Mouse (Mus musculus): ENCODE data around the gene BC049730.
"Not testable (repeated sequence)": the region's sequence is repeated elsewhere in the genome, so short reads cannot be mapped to it uniquely, and the experiment has no call there.

Gene BC049730

DNA sequence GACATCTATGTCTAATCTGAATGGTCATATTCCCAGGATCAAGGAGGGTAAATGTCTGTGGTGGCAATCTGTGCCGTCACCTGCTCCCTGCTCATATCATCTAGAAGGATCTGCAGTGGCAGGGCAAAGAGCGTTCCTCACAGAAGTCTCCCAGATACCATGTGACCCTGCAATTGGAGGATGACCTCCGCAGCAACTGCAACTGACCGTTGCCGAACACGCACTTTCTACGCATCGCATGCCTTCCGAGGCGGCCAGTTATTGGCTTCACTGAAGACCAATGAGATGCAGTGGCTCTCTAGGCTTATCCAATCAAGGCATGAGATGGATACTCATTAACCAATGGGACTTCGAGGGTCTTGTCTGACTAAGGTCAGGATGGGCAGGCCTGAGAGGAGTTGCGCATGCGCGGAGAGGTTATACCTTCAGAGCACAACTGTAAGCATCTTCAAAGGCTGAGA is at the start of gene BC049730:
BC049730 (plus strand) TSS at position 411 of the 461 bp plus-strand sequence.
- no peak for DNase-seq (ENCODE audit: low spot score in 2 of 2)

- DNase-seq (ENCODE audit: low spot score in 2 of 2) = no peak
Measured at GRCm38 (mm10) chr7:24659737-24660357, 49.2 kb upstream of the BC049730 start.

DNA sequence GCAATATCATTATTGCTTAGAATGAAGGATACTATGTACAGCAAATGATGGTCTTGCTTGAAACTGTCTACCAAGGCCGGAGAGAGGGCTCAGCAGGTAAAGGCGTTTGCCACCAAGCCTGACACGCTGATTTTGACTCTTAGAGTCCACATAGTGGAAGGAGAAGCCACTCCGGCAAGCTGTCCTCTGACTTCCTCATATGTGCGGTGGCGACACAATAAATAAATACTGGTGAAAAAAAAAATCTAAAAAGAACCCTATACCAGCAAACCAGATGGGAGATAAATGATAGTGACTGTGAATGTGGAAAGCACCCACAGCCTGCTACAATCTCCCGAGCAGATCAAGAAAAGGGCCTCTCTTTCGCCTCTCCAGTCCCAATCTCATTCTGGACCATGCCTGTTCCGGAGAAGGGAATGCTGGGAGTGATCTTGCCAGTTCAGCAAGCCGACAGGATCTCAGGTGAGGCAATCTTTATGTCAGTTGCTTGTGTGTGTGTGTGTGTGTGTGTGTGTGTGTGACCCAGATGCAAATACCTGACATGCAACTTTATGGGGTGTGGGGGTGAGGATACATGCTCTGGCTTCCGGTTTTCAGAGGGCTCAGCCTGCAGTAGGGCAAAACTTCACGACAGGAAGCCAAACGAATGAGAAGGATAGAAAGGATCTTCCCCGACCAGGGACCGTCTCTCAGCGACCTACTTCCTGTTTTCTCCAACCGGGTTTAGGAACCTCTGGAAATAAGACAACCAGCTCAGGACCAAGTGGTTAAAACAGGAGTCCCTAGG is 47.7 kb upstream of the BC049730 start:
- DNase-seq (ENCODE audit: low spot score in 2 of 2) = no peak

- DNase-seq (ENCODE audit: low spot score in 2 of 2) = peak; percentile 21 to 36
Measured at GRCm38 (mm10) chr7:24662575-24662974, 46.5 kb upstream of the BC049730 start.

- DNase-seq (ENCODE audit: low spot score in 2 of 2) = no peak
Measured at GRCm38 (mm10) chr7:24664301-24664700, 44.7 kb upstream of the BC049730 start.

- DNase-seq (ENCODE audit: low spot score in 2 of 2) = no peak
Measured at GRCm38 (mm10) chr7:24664959-24665358, 44.1 kb upstream of the BC049730 start.

- DNase-seq (ENCODE audit: low spot score in 2 of 2) = no peak
Measured at GRCm38 (mm10) chr7:24671944-24672439, 37.0 kb upstream of the BC049730 start.

DNA sequence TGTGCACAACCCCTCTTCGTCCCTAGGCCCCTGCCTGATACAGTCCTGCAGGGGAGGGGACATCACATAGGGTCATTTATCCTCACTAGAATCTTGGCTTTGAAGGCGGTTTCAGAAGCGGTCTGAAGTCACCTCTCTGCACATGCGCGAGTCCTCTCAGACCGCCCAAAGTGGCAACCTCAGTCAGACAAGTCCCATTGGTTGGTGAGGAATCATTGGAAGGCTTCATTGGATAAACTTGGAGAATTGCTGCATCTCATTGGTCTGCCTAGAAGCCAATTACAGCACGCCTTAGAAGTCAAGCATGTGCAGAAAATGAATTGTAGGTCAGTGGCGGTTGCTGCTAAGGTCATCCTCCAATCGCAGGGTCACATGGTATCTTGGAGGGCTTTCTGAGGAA is 32.5 kb upstream of the BC049730 start, which contains the start of gene Tex101:
Tex101 (minus strand) TSS at position 101 of the 400 bp plus-strand sequence.
- no peak for DNase-seq (ENCODE audit: low spot score in 2 of 2)

DNA sequence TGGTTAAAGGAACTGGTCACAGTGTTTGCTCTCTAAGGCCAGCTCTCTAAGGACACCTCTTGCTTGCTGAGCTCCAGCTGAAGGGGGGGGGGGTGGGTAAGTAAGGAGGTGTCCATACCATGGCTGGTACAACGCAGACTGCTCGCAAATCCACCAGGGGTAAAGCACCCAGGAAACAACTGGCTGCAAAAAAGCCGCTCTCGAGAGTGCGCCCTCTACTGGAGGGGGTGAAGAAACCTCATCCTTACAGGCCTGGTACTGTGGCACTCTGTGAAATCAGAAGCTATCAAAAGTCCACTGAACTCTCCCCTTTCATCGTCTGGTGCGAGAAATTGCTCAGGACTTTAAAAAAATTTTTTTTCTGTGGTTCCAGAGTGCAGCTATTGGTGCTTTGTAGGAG is 24.9 kb upstream of the BC049730 start:
- DNase-seq (ENCODE audit: low spot score in 2 of 2) = not testable (repeated sequence)

DNA sequence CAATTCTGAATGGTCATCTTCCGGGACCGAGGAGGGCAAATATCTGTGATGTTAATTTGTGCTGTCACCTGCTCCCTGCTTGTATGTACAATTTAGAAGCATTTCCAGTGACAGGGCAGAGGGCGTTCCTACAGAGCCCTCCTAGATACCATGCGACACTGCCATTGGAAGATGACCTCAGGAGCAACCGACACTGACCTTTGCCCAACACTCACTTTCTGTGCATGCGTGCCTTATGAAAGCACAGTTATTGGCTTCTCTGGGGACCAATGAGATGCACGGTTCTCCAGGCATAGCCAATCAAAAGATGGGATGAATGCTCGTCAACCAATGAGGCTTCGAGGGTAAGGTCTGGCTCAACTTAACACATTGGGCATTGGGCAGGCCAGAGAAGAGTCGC is 21.5 kb upstream of the BC049730 start:
- not testable (repeated sequence) for DNase-seq (ENCODE audit: low spot score in 2 of 2)

- not testable (repeated sequence) for DNase-seq (ENCODE audit: low spot score in 2 of 2)
Measured at GRCm38 (mm10) chr7:24692693-24693092, 16.3 kb upstream of the BC049730 start.

DNA sequence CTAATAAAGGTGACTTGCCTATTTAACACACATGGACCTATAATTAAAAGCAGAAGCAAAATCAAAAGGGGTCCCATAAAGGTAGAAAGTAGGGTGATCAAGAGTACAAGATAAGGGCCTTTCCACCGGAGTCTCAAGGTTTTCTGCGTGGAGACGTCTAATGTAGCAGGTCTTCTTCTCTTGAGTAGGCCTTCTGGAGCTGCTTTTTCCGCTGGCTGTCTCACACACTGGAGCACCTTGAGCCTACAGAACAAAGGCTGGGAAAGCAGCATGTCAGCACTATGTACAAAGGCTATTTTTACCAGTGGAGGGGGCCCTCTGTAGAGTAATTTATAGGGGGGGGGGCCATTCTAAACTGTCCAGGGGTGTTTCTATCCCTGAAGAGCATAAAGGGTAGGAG is 11.2 kb upstream of the BC049730 start:
- not testable (repeated sequence) for DNase-seq (ENCODE audit: low spot score in 2 of 2)

GRCm38 (mm10) chr7:24702841-24703240 is 6.2 kb upstream of the BC049730 start:
- DNase-seq (ENCODE audit: low spot score in 2 of 2) = not testable (repeated sequence)

DNA sequence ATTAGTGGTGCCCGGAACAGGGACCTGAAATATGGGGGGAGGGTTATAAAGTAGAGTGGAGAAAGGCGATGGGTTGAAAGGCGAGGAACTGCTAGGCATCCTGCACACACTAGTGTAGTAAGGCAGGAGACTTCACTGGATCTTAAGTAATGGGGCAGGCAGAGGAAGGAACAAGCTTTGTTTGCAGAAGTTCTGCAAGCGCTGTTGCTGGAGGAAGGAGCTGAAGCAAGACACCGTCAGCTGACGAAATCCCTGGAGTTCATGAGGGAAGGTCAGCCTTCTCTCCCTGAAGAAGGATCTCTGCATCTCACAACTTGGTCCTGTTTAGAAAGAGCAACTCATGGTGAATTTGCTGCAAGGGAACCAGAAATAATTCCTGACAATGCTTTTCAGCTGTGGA is 6.0 kb downstream of the BC049730 start:
- no peak for DNase-seq (ENCODE audit: low spot score in 2 of 2)

- not testable (repeated sequence) for DNase-seq (ENCODE audit: low spot score in 2 of 2)
Measured at GRCm38 (mm10) chr7:24726808-24727207, 17.8 kb downstream of the BC049730 start, which contains the start of gene Gm4763. TSS of gene Gm4763 (minus strand) at chr7:24726908.

- no peak for DNase-seq (ENCODE audit: low spot score in 2 of 2)
Measured at GRCm38 (mm10) chr7:24735970-24736670, 27.1 kb downstream of the BC049730 start.

GRCm38 (mm10) chr7:24750695-24751094 is 41.7 kb downstream of the BC049730 start:
- no peak for DNase-seq (ENCODE audit: low spot score in 2 of 2)

DNA sequence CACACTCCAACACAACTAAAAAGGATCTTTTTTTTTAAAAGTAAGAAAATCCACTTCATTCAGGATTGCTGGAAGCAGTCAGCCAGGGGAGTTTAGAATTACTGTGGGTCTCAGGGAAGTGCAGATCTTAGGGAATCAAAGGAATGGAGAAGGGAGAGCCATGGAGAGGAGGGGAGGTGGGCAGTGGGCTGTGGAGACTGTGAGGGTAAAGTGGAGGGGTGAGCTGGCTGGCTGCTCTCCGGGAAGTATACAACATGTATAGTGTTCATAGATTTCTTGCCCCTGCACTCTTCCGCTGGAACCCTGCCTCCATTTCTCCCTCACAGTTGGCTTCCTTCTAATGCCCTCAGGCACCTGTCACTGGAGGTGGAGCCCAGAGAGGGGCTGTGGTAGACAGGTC is 42.6 kb downstream of the BC049730 start:
- DNase-seq (ENCODE audit: low spot score in 2 of 2) = no peak

DNA sequence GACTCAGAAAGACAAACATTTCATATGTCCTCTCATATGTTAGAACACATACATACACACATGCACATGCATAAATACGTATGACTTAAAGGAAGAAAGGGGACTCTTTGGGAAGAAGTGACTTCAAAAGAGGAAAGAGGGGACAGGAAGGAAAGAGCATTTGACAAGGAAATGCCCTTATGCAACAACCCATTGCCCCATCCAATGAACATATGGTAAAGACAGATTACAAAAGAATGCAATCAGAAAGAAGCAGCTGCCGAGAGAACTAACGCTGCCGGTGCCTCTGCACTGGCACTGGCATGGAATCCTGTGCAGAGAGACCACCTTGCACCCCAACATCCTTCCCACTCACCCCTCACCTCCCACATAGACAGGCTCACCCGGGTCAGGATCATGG is 44.4 kb downstream of the BC049730 start:
- no peak for DNase-seq (ENCODE audit: low spot score in 2 of 2)

- DNase-seq (ENCODE audit: low spot score in 2 of 2) = no peak
Measured at GRCm38 (mm10) chr7:24758520-24758919, 49.5 kb downstream of the BC049730 start.

DNA sequence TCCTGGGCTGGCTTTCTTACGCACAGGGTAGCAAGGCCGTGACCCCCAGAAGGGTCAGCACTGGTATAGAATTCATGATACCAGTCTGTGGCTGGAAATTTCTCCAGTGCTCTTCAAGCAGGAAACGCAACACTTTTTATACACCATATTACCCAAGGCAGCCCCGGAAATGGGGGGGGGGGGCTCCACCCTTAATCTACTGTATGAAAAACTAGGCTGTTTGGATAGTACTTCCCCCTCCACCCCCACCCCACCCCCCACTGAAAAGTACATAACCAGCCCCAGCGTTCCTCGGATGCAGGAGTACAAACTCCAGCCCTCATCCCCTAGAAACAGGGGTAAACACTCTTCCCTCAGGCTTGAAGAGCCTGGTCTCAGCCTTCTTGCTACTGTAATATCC is 51.2 kb downstream of the BC049730 start, which contains the start of gene Cd177:
Cd177 (minus strand) TSS at position 101 of the 400 bp plus-strand sequence.
- DNase-seq (ENCODE audit: low spot score in 2 of 2) = no peak

GRCm38 (mm10) chr7:24761161-24761560 is 52.1 kb downstream of the BC049730 start:
- no peak for DNase-seq (ENCODE audit: low spot score in 2 of 2)

All from heart, adult 9 months (tissue).